Mouse (Mus musculus) ES-E14 (cell line): ENCODE measurements around the gene Dhx40. TPM values are rescaled to one million over a fixed set of nuclear protein-coding genes. Genes with fewer than 3 reads are reported as not detected.

Experiments used
- DNase-seq: peaks from one replicate; pipeline ENCODE4 v3.0.0-alpha.2; 2013; ENCODE audit warnings: low read depth, low spot score
- H3K27ac ChIP-seq: 2 replicates; pipeline ENCODE4 v1.5.1; 2012; ENCODE audit warnings: low read depth, mild to moderate bottlenecking, low read length, moderate library complexity, mixed read lengths; ENCODE audit not compliant: poor library complexity, insufficient read depth, severe bottlenecking
- H3K36me3 ChIP-seq: 2 replicates; pipeline ENCODE4 v1.6.1; 2012; ENCODE audit warnings: mild to moderate bottlenecking, low read length, moderate library complexity, mixed read lengths; ENCODE audit not compliant: control insufficient read depth, poor library complexity, insufficient read depth, severe bottlenecking
- H3K4me1 ChIP-seq, 2 experiments: fragments of 150-350 bp in 1 of 2; sonication (generic) in 1 of 2; 2 replicates each; pipeline ENCODE4 v1.6.1; 2012; ENCODE audit warnings: low read length in 2 of 2, mild to moderate bottlenecking in 1 of 2, mixed read lengths in 1 of 2; ENCODE audit not compliant: control insufficient read depth in 2 of 2, insufficient read depth in 2 of 2, poor library complexity in 1 of 2
- H3K4me3 ChIP-seq, 2 experiments: fragments of 150-350 bp in 1 of 2; sonication (generic) in 1 of 2; 2 replicates each; pipeline ENCODE4 v1.5.1; 2012; ENCODE audit warnings: low read length in 2 of 2, low read depth in 1 of 2, mild to moderate bottlenecking in 1 of 2, mixed read lengths in 1 of 2; ENCODE audit not compliant: insufficient read depth in 1 of 2, poor library complexity in 1 of 2, severe bottlenecking in 1 of 2
- H3K9ac ChIP-seq: 2 replicates; pipeline ENCODE4 v1.6.1; 2012; ENCODE audit warnings: low read depth, mild to moderate bottlenecking, low read length, mixed read lengths; ENCODE audit not compliant: poor library complexity, insufficient read depth, severe bottlenecking
- H3K9me3 ChIP-seq: fragments of 150-350 bp; sonication (generic); 2 replicates; pipeline ENCODE4 v1.6.1; 2012; ENCODE audit warnings: low read depth, mild to moderate bottlenecking, low read length; ENCODE audit not compliant: control insufficient read depth, insufficient read depth
- CHD2 ChIP-seq: IDR thresholded peaks from 2 replicates; pipeline ENCODE4 v1.6.1; 2014; ENCODE audit warnings: mild to moderate bottlenecking, low read depth, low read length, inconsistent platforms
- HCFC1 ChIP-seq: IDR thresholded peaks from 2 replicates; pipeline ENCODE4 v1.6.1; 2012; ENCODE audit warnings: low read length, inconsistent platforms, borderline replicate concordance; ENCODE audit not compliant: insufficient read depth
- MAFK ChIP-seq: IDR thresholded peaks from 2 replicates; pipeline ENCODE4 v1.6.1; 2014; ENCODE audit warnings: mild to moderate bottlenecking, low read depth, low read length, inconsistent platforms; ENCODE audit not compliant: insufficient read depth
- ZC3H11A ChIP-seq: IDR thresholded peaks from 2 replicates; pipeline ENCODE4 v1.6.1; 2012; ENCODE audit warnings: low read depth, mild to moderate bottlenecking, inconsistent platforms, low read length, borderline replicate concordance
- ZNF384 ChIP-seq: IDR thresholded peaks from 2 replicates; pipeline ENCODE4 v1.6.1; 2012; ENCODE audit warnings: low read depth, low read length, inconsistent platforms
- in situ Hi-C, 2 experiments: fragments of 600-800 bp; cut with MboI; formaldehyde crosslinking; loops; one replicate each; pipeline ENCODE4 v1.15.1; 2025; ENCODE audit warnings: low sequenced_read_pairs in 2 of 2, inconsistent platforms in 1 of 2; ENCODE audit not compliant: unreplicated experiment in 2 of 2
- total RNA-seq: library from RNA; depleted of rRNA; stranded (reverse); fragments of 300-350 nt; gene quantifications from 2 replicates; pipeline ENCODE4 v1.2.3, GENCODE M21; 2012

The Dhx40 gene
- total RNA-seq, 1 experiment, result 24.5 TPM

DNA sequence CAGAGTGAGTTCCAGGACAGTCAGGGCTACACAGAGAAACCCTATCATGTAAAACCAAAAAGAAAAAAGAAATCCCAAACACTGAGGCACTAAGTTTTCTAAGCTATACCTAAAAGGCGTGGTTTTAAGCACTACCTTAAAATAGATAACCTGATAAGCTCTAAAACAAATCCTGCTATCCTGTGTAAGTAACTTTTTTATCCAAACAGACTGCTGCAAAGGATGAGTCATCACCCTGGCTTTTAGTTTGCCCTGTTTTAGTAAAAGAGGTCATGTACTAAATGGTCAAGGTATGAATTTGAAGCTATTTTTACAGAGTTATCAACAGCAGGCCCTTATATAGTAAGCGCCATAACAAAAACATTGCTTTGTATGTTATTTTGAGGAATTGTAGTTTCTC is 47.7 kb downstream of the Dhx40 start:
- DNase-seq, result no peak
- Histone ChIP-seq H3K4me1 (peaks cover 0 to 6% of the 10 kb centered on the region in 2 experiments; a peak in 3 of 4 replicates), H3K9me3 (no peaks in the 10 kb centered on the region), H3K27ac (no peak overlapping the region), H3K36me3 (no peaks in the 10 kb centered on the region), H3K9ac (no peak overlapping the region), H3K4me3 (no peak overlapping the region)
- in situ Hi-C loops, result no loop called here
- no peak for TF ChIP-seq HCFC1
- TF ChIP-seq ZNF384, result no peak
- TF ChIP-seq ZC3H11A, result no peak
- TF ChIP-seq MAFK, result no peak
- no peak for TF ChIP-seq CHD2

GRCm38 (mm10) chr11:86759226-86759625 is 48.3 kb downstream of the Dhx40 start:
- no peak overlapping the region for H3K27ac ChIP-seq
- no peaks in the 10 kb centered on the region for H3K9me3 ChIP-seq
- DNase-seq, result no peak
- H3K36me3 ChIP-seq, result no peaks in the 10 kb centered on the region
- in situ Hi-C loops, result no loop called here
- H3K9ac ChIP-seq, result no peak overlapping the region; the same call in 1 of the 2 replicates
- H3K4me1 ChIP-seq, result peaks cover 0 to 6% of the 10 kb centered on the region in 2 experiments; a peak in 3 of 4 replicates
- peak; percentile 53; the same call in 1 of the 2 replicates for TF ChIP-seq MAFK
- TF ChIP-seq ZC3H11A, result no peak
- no peak overlapping the region for H3K4me3 ChIP-seq

DNA sequence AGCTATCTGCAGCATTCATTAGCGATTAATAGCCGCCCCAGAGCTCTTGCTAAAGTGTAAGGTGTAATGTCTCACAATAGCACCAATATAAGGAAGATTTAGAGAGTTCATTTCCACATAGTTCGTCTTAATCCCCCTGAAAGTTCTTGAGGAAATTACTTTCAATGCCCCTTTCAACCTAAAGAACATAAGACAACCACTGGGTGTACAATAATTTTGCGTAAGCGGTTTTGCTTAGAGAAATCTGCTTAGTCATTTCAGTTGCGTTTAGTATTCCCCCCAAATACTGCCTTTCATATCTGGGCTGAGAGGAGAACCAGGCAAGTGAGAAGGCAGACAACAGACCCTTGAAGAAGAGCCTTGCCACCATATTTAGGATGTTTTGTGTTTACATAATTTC is 49.0 kb downstream of the Dhx40 start:
- Histone ChIP-seq H3K27ac (peak overlapping the region; percentile 97; the same call in 1 of the 2 replicates), H3K4me3 (peak overlapping the region; percentile 79 to 94), H3K9me3 (no peaks in the 10 kb centered on the region), H3K36me3 (0 out of 2 replicates have a peak, but pooled peaks cover under 1% of the 10 kb centered on the region), H3K4me1 (peaks cover 0 to 6% of the 10 kb centered on the region in 2 experiments; a peak in 3 of 4 replicates), H3K9ac (peak overlapping the region; percentile 98)
- in situ Hi-C loops, result no loop called here
- DNase-seq, result no peak
- TF ChIP-seq MAFK (0 out of 2 replicates have a peak, but pooled peaks have one; percentile 14), CHD2 (no peak), HCFC1 (no peak)

DNA sequence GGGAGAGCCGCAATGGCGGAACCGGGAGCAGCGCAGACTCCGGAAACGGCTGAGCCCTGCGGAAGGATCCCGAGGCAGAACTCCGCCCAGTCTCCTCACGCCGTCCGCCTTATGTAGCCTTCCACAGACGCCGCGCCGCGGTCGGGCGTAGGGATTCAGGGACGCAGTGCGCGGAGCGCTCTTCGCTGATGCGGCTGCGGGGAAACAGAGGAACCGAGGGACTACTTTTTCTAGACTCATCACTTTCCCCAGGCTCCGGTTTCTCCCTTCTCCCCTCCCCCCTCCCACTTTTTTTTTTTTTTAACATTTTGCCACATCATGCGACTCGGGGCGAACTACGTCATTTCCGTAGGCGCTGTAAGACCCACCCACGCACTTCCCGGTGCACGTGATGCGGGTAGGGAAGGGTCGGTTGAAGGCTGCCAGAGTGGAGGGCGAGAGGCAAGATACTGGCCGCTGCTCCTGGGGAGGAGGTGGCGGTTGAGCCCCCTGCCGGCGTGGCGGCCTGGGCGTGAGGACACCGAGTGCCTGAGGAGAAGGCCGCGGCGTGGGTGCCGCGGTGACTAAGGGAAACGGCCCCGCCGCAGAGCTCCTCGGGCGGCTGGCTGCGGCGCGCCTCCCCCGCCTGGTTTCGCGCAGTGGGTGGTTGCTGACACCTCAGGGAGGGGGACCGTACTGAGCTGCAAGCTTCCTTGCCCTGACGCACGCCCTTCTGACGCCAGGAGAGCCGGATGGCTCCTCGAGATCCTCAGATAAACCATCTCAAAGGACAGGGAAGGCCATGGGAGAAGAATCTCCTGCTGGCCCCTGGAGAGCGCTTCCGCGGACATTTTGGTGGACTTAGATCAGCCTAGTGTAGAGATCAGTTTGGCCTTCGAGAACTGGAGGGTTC is 49.8 kb downstream of the Dhx40 start, which contains the start of gene Cltc:
Cltc (minus strand) TSS at position 86 of the 892 bp plus-strand sequence.
- H3K4me3 ChIP-seq, result peak within 1 kb of the TSS; percentile 92 to 94
- TF ChIP-seq MAFK (peak; percentile 96), ZC3H11A (0 out of 2 replicates have a peak, but pooled peaks have one; percentile 12), HCFC1 (peak; percentile 81), CHD2 (peak; percentile 97), ZNF384 (peak; percentile 100)
- H3K27ac ChIP-seq, result peak within 1 kb of the TSS; percentile 97
- 0 out of 2 replicates have a peak, but pooled peaks cover 2% of the 10 kb centered on the region for H3K36me3 ChIP-seq
- peaks cover 0 to 6% of the 10 kb centered on the region in 2 experiments; a peak in 3 of 4 replicates for H3K4me1 ChIP-seq
- H3K9me3 ChIP-seq, result no peaks in the 10 kb centered on the region
- DNase-seq, result peak; percentile 99
- peak within 1 kb of the TSS; percentile 98 for H3K9ac ChIP-seq
- in situ Hi-C loops, result no loop called here
